Mouse (Mus musculus) kidney, postnatal 25 days (tissue): ENCODE data around the gene Narfl.
"Not testable (repeated sequence)": the region's sequence is repeated elsewhere in the genome, so short reads cannot be mapped to it uniquely, and the experiment has no call there.

Source experiments
- DNase-seq, 2 experiments: peaks; one replicate each; pipeline ENCODE4 v3.0.0; 2021; ENCODE audit warnings: mixed read lengths in 2 of 2

The Narfl gene

DNA sequence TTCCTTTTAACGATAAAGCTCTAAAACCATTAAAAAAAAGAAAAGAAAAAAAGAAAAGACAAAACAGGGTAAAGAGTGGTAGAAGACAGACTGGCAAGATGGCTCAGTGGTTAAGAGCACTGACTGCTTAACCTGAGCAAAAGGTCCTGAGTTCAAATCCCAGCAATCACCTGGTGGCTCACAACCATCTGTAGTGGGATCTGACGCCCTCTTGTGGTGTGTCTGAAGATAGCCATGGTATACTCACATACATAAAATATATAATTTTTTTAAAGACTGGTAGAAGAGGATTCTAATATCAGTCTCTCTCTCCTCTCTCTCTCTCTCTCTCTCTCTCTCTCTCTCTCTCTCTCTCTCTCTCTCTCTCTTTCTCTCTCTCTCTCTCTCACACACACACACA is 33.9 kb downstream of the Narfl start:
- not testable (repeated sequence) for DNase-seq

- DNase-seq: no peak
Measured at GRCm38 (mm10) chr17:25808028-25808427, 34.5 kb downstream of the Narfl start.

DNA sequence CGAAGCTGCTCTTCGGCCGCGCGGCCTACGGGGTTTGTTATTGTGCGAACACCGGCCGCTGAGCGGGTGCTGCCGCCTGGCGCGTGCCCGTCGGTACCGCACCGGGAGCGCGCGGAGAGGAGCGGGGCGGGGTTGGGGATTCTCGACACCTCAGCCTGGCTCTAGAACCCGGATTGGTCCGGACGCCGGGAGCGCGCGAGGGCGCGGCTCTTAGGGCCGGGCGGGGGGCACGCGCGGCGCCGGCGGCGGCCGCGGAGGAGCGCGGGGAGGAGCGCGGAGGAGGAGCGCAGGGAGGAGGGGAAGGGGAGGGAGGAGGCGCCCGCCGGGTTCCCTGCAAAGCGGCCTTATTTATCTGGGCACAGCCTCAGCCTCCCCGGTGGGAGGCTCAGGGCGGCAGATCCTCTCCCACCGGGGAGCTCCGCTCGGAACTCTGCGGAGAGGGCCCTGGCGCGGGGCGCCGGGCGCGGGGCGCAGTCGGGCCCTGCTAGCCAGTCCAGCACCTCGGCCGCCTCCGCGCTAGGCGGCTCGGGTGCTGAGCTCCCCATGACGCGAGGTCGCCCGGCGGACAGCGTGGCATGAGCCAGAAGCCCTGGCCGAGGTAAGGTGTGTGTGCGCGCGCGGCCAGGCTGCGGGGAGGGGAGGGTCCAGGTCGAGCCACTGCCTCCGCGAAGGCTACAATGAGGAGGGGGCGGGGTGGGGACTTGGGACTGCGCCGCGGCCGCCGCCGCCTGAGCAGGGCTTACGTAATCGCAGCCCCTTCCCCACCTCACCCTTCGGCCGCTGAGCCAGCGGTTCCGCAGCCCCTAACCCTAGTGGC is 35.4 kb downstream of the Narfl start, which contains the start of gene Fbxl16:
Gene Fbxl16, plus strand, starts transcription at position 297 of the 817 bp plus-strand sequence.
- peak; percentile 61 to 88 for DNase-seq

DNA sequence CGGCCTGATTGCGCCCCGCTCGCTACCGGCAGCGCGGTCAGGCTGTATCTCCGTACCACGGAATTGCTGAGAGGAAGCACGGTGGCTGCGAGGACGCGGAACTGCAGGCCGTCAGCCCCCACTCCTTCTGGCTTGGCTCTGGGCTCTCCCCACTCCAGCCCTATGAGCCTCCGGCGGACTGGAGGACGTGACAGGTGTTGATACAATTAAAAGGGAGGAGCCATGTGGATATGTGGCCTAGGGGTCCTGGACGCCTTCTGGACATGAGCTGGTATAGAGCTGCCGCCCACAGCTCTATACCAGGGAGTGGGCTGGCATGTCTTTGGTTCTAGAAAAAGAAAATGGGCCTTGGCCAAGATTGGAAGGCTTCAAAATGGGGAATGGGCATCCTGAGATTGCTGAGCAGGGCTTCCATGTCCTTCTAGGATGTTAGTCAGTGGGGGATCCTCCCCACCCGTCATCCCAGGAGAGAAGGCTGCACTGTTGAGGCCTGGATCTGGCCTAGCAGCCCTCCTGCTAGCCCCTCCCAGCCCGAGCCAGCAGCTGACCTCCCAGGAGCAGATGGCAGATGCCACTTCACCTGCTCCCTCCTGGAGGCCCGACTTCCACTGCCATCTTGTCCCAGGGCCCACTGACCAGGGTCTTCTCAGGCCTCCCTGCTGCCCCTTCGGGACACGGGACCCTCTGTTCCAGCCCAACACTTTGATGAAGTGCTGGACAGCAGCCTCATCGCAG is 36.2 kb downstream of the Narfl start:
- DNase-seq: no peak

GRCm38 (mm10) chr17:25810890-25811289 is 37.3 kb downstream of the Narfl start:
- no peak for DNase-seq

DNA sequence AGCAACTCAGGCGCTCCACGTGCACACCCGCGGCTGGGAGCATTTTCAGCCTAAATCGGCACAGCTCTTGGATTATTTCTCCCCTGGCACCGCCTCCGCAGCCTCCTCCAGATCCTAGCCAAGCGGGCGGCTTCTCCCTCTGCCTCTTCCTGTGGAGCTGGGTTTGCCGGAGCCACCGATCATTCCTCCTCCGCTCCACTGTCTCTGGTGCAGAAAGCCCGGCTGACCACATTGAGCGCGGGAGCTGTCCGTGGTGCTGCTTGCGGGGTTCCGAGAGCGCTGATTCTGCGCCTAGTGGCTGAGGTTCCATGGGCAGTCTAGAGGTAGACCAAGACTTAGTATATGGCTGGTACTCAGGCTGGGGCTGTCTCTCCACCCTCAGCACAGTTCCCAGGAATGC is 39.9 kb downstream of the Narfl start:
- peak; percentile 87 to 89 for DNase-seq

- peak in 1 of 2 experiments; percentile 26 for DNase-seq
Measured at GRCm38 (mm10) chr17:25817662-25818061, 44.1 kb downstream of the Narfl start.

DNA sequence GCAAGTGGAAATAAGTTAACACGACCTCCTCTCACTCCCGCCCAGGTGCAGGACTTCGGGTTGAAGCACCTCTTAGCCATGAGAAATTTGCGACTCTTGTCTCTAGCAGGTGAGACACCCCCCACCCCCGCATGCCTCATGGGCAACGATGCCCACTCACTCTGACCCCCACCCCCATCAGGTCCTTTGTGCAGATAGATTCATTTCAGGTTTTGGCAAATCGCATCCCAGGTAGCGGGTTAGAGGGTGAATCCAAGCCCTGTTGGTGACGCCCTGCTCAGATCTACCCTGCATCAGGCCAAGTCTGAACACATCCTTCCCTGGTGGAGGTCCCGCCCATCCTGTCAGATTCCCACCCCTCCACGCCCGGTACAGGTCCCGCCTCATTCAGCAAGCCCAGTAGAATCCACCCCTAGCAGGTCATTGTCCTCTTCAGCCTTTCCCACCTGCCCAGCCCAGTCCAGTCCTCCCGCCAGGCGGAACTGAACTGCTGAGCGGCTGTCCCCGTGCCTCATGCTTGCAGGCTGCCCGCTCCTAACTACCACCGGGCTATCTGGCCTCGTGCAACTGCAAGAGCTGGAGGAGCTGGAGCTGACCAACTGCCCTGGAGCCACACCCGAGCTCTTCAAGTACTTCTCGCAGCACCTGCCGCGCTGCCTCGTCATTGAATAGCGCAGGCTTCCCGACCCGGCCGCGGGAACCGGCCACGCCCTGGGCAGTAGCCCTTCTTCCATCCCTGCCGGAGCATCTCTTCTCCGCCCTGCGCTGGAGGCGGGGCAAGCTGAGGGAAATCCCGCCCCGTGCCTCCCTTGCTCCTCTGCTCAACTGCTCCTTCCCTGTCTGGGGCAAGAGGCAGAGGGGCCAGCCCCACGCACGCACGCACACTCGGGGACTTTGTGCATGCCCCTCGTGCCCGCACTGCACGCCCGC is 45.5 kb downstream of the Narfl start:
- peak in 1 of 2 experiments; percentile 51 for DNase-seq

GRCm38 (mm10) chr17:25823452-25823851 is 49.9 kb downstream of the Narfl start, which contains the start of gene Wdr24:
Wdr24 (plus strand) TSS chr17:25823627.
- DNase-seq: peak; percentile 77 to 83

DNA sequence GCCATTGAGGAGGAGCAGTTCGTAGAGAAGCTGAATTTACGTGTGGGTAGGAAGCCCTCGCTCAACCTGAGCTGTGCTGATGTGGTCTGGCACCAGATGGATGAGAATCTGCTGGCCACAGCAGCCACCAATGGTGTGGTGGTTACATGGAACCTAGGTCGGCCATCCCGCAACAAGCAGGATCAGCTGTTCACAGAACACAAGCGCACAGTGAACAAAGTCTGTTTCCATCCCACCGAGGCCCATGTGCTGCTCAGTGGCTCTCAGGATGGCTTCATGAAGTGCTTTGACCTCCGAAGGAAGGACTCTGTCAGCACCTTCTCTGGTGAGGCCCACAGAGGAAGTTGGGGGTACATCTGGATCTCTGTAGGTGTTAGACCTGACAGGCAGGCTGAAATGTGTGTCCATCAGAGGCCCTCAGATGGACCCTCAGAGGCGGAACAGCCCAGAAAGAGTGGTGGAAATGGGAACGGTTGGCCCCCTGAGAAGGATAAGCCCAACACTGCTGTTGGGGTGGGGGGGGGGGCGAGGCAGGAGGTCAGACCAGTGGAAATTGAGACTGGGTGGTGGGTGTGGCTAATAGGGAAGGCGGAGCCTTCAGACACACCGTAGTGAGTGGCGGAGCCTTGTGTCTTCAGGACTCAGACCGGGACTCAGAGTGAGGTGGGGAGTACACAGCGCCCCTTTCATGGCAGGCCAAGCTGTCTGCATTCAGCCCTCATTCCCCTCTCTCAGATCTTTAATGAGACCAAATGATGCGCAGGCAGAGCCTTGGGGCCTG is 51.0 kb downstream of the Narfl start:
- peak in 1 of 2 experiments; percentile 37 for DNase-seq

- DNase-seq: no peak
Measured at GRCm38 (mm10) chr17:25825311-25825710, 51.7 kb downstream of the Narfl start.

GRCm38 (mm10) chr17:25825984-25826570 is 52.5 kb downstream of the Narfl start:
- peak in 1 of 2 experiments; percentile 44 for DNase-seq

DNA sequence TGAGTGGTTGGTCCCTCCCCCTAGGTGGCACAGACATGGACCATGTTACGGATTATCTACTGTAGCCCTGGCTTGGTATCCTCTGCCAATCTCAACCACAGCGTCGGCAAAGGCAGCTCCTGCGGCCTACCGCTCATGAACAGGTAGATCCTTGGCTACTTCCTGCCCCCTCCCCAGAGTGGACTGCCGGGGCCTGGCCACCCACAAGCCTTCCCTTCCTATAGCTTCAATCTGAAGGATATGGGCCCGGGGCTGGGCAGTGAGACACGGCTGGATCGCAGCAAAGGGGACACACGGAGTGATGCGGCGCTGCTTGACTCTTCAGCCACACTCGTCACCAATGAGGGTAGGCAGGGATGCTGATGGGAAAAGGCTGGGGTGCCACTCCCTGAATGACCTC is 53.4 kb downstream of the Narfl start:
- DNase-seq: peak in 1 of 2 experiments; percentile 40

DNA sequence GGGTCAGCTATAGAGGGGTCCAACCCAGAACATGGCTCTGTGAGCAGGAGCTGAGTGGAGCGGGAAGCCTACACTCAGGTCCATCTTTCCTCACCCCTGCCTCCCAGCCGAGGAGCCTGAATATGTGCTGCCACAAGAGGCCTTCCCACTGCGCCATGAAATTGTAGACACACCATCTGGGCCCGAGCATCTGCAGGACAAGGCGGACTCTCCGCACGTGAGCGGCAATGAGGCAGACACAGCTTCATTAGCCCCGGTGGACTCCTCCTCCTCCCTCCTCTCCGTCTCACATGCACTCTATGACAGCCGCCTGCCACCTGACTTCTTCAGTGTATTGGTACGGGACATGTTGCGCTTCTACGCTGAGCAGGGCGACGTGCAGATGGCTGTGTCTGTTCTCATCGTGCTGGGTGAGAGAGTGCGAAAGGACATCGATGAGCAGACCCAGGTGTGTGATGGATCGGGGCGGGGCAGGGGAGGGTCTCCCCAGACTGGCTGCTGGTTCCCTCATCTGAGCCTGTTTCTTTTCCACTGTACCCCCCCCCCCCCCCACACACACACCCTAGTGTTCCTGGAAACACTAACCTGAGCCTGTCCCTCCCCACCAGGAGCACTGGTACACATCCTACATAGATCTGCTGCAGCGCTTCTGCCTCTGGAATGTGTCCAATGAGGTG is 54.1 kb downstream of the Narfl start:
- DNase-seq: peak in 1 of 2 experiments; percentile 43

- peak in 1 of 2 experiments; percentile 53 for DNase-seq
Measured at GRCm38 (mm10) chr17:25828223-25828594, 54.6 kb downstream of the Narfl start.

GRCm38 (mm10) chr17:25828712-25829557 is 55.4 kb downstream of the Narfl start, which contains the start of gene Jmjd8:
Jmjd8 (plus strand) TSS chr17:25828867.
- peak; percentile 87 to 92 for DNase-seq

- peak in 1 of 2 experiments; percentile 52 for DNase-seq
Measured at GRCm38 (mm10) chr17:25829558-25830017, 56.0 kb downstream of the Narfl start.

- DNase-seq: peak in 1 of 2 experiments; percentile 38
Measured at GRCm38 (mm10) chr17:25830200-25830753, 56.7 kb downstream of the Narfl start.

GRCm38 (mm10) chr17:25830806-25831431 is 57.3 kb downstream of the Narfl start:
- DNase-seq: peak in 1 of 2 experiments; percentile 57
